Mouse (Mus musculus) ES-E14 (cell line): Measurements from ENCODE around the gene Polr3g. TPM values are rescaled to one million over a fixed set of nuclear protein-coding genes. Genes with fewer than 3 reads are reported as not detected.

Experiments
- DNase-seq: peaks from one replicate; pipeline ENCODE4 v3.0.0-alpha.2; 2013; ENCODE audit warnings: low read depth, low spot score
- H3K27ac ChIP-seq: 2 replicates; pipeline ENCODE4 v1.5.1; 2012; ENCODE audit warnings: low read depth, mild to moderate bottlenecking, low read length, moderate library complexity, mixed read lengths; ENCODE audit not compliant: poor library complexity, insufficient read depth, severe bottlenecking
- H3K36me3 ChIP-seq: 2 replicates; pipeline ENCODE4 v1.6.1; 2012; ENCODE audit warnings: mild to moderate bottlenecking, low read length, moderate library complexity, mixed read lengths; ENCODE audit not compliant: control insufficient read depth, poor library complexity, insufficient read depth, severe bottlenecking
- H3K4me1 ChIP-seq, 2 experiments: fragments of 150-350 bp in 1 of 2; sonication (generic) in 1 of 2; 2 replicates each; pipeline ENCODE4 v1.6.1; 2012; ENCODE audit warnings: low read length in 2 of 2, mild to moderate bottlenecking in 1 of 2, mixed read lengths in 1 of 2; ENCODE audit not compliant: control insufficient read depth in 2 of 2, insufficient read depth in 2 of 2, poor library complexity in 1 of 2
- H3K4me3 ChIP-seq, 2 experiments: fragments of 150-350 bp in 1 of 2; sonication (generic) in 1 of 2; 2 replicates each; pipeline ENCODE4 v1.5.1; 2012; ENCODE audit warnings: low read length in 2 of 2, low read depth in 1 of 2, mild to moderate bottlenecking in 1 of 2, mixed read lengths in 1 of 2; ENCODE audit not compliant: insufficient read depth in 1 of 2, poor library complexity in 1 of 2, severe bottlenecking in 1 of 2
- H3K9ac ChIP-seq: 2 replicates; pipeline ENCODE4 v1.6.1; 2012; ENCODE audit warnings: low read depth, mild to moderate bottlenecking, low read length, mixed read lengths; ENCODE audit not compliant: poor library complexity, insufficient read depth, severe bottlenecking
- H3K9me3 ChIP-seq: fragments of 150-350 bp; sonication (generic); 2 replicates; pipeline ENCODE4 v1.6.1; 2012; ENCODE audit warnings: low read depth, mild to moderate bottlenecking, low read length; ENCODE audit not compliant: control insufficient read depth, insufficient read depth
- CHD2 ChIP-seq: IDR thresholded peaks from 2 replicates; pipeline ENCODE4 v1.6.1; 2014; ENCODE audit warnings: mild to moderate bottlenecking, low read depth, low read length, inconsistent platforms
- HCFC1 ChIP-seq: IDR thresholded peaks from 2 replicates; pipeline ENCODE4 v1.6.1; 2012; ENCODE audit warnings: low read length, inconsistent platforms, borderline replicate concordance; ENCODE audit not compliant: insufficient read depth
- MAFK ChIP-seq: IDR thresholded peaks from 2 replicates; pipeline ENCODE4 v1.6.1; 2014; ENCODE audit warnings: mild to moderate bottlenecking, low read depth, low read length, inconsistent platforms; ENCODE audit not compliant: insufficient read depth
- ZC3H11A ChIP-seq: IDR thresholded peaks from 2 replicates; pipeline ENCODE4 v1.6.1; 2012; ENCODE audit warnings: low read depth, mild to moderate bottlenecking, inconsistent platforms, low read length, borderline replicate concordance
- ZNF384 ChIP-seq: IDR thresholded peaks from 2 replicates; pipeline ENCODE4 v1.6.1; 2012; ENCODE audit warnings: low read depth, low read length, inconsistent platforms
- in situ Hi-C, 2 experiments: fragments of 600-800 bp; cut with MboI; formaldehyde crosslinking; loops; one replicate each; pipeline ENCODE4 v1.15.1; 2025; ENCODE audit warnings: low sequenced_read_pairs in 2 of 2, inconsistent platforms in 1 of 2; ENCODE audit not compliant: unreplicated experiment in 2 of 2
- total RNA-seq: library from RNA; depleted of rRNA; stranded (reverse); fragments of 300-350 nt; gene quantifications from 2 replicates; pipeline ENCODE4 v1.2.3, GENCODE M21; 2012

Polr3g gene
- total RNA-seq, 1 experiment, result 45.2 TPM

DNA sequence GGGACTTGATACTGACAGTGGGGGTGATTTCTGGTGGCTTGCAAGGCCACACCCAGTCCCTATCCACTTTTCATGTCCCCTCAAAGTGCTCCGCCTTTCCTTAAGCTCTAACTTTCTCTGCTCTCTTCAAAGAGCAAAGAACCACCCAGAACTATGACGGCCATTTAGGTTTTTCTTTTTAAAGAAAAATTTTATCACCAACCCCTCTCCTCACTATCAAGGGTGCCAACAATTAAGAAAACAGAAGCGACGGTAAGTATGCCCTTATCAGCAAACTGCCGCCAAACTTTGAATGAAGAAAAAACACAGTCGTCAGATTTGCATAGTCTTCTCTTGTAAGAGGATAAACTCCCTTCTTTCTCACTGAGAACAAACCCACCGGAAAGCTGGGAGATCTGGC is 547 bp downstream of the Polr3g start:
- H3K9me3 ChIP-seq, result no peaks in the 10 kb centered on the region
- TF ChIP-seq ZNF384 (no peak), HCFC1 (no peak), CHD2 (no peak), MAFK (no peak), ZC3H11A (no peak)
- in situ Hi-C loops, result no loop called here
- peak overlapping the region; percentile 87 for H3K9ac ChIP-seq
- no peaks in the 10 kb centered on the region for H3K36me3 ChIP-seq
- no peak overlapping the region for H3K27ac ChIP-seq
- H3K4me1 ChIP-seq, result peaks cover 0 to 7% of the 10 kb centered on the region in 2 experiments; a peak in 2 of 4 replicates
- peak overlapping the region; percentile 78 to 92 for H3K4me3 ChIP-seq
- DNase-seq, result no peak

DNA sequence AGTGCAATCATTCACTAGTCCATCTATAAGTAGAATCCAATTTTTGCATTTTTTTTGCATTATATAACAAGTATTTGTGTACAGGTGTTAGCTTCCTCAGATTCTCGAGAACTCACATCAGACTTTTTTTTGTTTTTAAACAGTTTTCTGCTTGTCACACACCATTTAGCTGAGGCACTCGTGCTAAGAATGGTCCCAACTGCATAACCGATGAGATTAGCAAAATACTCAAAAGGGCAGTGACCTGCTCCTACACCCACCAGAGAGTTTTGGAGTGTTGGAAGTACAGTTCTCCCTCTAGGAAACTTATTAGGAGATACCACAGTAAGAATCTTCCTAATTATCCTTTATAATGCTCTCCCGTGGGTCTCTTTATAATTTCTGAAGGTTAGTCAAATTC is 1.0 kb downstream of the Polr3g start:
- Histone ChIP-seq H3K36me3 (no peaks in the 10 kb centered on the region), H3K9me3 (no peaks in the 10 kb centered on the region), H3K9ac (no peak overlapping the region; the same call in 1 of the 2 replicates)

DNA sequence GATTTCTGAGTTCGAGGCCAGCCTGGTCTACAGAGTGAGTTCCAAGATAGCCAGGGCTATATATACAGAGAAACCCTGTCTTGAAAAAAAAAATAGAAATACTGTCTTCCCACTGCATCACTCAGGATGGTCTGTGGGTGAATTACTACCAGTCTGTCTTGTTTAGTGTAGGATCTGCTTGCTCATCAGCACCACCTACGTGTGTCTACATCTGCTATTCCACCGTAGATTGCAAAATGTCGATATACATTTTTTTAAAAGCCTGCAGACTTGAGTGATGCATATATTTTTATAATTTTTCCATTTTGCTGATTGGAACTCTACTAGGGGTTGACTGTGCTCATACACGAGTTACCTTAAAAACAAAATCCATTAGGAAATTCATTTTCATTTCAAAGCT is 4.5 kb downstream of the Polr3g start:
- DNase-seq, result no peak
- Histone ChIP-seq H3K4me3 (no peak overlapping the region), H3K9ac (no peak overlapping the region), H3K9me3 (no peaks in the 10 kb centered on the region), H3K4me1 (peaks cover 0 to 8% of the 10 kb centered on the region in 2 experiments; a peak in 2 of 4 replicates), H3K27ac (no peak overlapping the region), H3K36me3 (peaks cover 6% of the 10 kb centered on the region; the same call in 1 of the 2 replicates)
- no peak for TF ChIP-seq ZNF384
- TF ChIP-seq MAFK, result no peak
- TF ChIP-seq CHD2, result no peak
- TF ChIP-seq HCFC1, result no peak
- in situ Hi-C loops, result no loop called here

More for the DNA sequence above, 1.0 kb downstream of the Polr3g start:
- in situ Hi-C loops, result no loop called here
- peaks cover 0 to 7% of the 10 kb centered on the region in 2 experiments; a peak in 2 of 4 replicates for H3K4me1 ChIP-seq
- H3K27ac ChIP-seq, result no peak overlapping the region
- DNase-seq, result no peak
- H3K4me3 ChIP-seq, result peak overlapping the region; percentile 78 to 92
- TF ChIP-seq MAFK, result no peak

DNA sequence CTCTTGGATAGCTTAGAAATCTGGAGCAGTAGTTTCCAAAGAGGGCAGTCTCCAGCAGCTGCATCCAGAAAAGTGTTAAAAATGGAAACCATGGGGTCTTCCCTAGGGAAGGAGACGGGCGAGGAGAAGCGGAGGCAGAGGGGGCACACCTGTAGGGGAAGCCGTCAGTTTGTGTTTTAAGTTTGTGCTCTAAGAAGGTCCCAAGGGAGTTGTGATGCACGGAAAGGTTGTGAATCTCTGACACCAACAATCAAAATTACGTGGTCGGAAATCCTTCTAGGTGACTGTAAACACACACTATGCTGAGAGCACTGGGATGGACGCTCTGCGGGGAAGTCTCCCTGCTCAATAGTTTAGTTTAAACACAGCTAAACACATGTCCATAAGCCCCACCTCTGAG is 7.2 kb downstream of the Polr3g start:
- no peak for DNase-seq

DNA sequence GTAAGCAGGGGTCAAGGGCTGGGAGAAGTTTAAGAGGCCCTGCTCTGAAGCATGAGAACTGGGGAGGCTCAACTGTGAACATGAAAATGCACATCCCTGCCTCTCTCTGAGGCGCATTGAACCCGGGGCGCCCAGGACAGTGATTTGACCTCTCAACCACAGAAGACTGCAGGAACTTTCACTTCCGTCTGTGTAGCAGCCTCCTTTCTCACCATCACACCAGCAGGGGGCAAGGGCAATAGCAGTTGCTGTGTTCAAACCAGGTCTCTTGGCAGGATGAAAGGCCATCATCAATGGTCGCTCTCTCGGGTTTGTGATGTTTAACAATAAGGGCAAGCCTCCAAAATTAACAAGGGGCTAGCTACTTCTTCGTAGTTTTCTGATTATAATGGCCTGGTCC is 7.7 kb downstream of the Polr3g start:
- TF ChIP-seq ZNF384 (no peak), HCFC1 (no peak), CHD2 (no peak), ZC3H11A (no peak), MAFK (no peak)
- Histone ChIP-seq H3K9ac (no peak overlapping the region), H3K4me3 (no peak overlapping the region), H3K4me1 (peaks cover 0 to 8% of the 10 kb centered on the region in 2 experiments; a peak in 2 of 4 replicates), H3K36me3 (peaks cover 6% of the 10 kb centered on the region), H3K27ac (no peak overlapping the region), H3K9me3 (no peaks in the 10 kb centered on the region)
- in situ Hi-C loops, result no loop called here
- no peak for DNase-seq

More for the DNA sequence above, 7.2 kb downstream of the Polr3g start:
- H3K4me1 ChIP-seq, result peaks cover 0 to 8% of the 10 kb centered on the region in 2 experiments; a peak in 2 of 4 replicates
- H3K36me3 ChIP-seq, result peaks cover 6% of the 10 kb centered on the region
- H3K9me3 ChIP-seq, result no peaks in the 10 kb centered on the region
- no peak overlapping the region for H3K27ac ChIP-seq
- no peak overlapping the region for H3K9ac ChIP-seq
- no peak for TF ChIP-seq HCFC1
- TF ChIP-seq MAFK, result no peak
- TF ChIP-seq ZC3H11A, result no peak
- TF ChIP-seq ZNF384, result no peak
- H3K4me3 ChIP-seq, result no peak overlapping the region
- in situ Hi-C loops, result no loop called here
